Mouse (Mus musculus): ENCODE results near the gene Krtap16-1. TPM values are rescaled to one million over a fixed set of nuclear protein-coding genes. Genes with fewer than 3 reads are reported as not detected.

The Krtap16-1 gene
- not detected for polyA plus RNA-seq (2014; fragmentation: Illumina TruSeq; extraction: RNeasy Lipid Tissue Mini Kit (QIAGEN cat#74804); ENCODE audit: insufficient read depth, low read depth, low replicate concordance)

DNA sequence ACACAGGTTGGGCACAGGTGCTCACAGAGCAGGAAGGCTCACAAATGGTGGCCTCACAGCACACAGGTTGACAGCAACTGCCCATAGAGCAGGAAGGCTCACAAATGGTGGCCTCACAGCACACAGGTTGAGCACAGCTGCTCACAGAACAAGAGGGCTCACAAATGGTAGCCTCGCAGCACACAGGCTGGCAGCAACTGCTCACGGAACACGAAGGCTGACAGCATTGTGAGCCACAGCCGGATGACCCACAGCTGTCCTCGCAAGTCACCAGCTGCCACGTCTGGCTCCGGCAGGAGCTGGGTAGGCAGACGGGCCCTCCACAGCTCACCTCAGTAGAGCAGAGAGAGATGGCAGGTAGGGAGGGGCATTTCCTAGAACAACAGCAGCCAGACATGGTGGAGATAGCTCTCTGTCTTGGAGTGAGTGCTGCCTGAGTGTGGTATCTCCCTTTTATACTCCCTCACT lies at the start of gene Krtap16-1:
Krtap16-1 (minus strand) TSS at position 418 of the 468 bp plus-strand sequence.

DNA sequence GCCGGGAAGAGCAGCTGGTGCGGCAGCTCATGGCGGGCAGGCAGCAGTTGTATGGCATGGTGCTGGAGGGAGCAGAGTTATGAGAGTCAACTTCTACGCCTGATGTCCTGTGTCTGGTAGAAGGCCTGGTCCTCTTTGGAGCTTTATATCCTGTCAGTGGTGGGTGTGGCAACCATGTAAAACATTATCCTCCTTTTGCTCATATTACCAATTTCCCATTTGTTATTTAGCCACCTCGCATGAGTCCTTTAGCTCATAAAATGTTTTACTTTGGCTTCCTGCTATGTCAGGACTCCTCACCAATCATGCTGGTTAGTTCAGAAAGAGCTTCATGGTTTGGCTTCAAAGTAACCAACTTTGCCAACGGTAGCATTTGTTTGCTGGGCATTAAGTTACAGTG lies 43.4 kb upstream of the Krtap16-1 start, which contains the start of gene Krt33b:
Krt33b (minus strand) TSS at position 101 of the 400 bp plus-strand sequence.

DNA sequence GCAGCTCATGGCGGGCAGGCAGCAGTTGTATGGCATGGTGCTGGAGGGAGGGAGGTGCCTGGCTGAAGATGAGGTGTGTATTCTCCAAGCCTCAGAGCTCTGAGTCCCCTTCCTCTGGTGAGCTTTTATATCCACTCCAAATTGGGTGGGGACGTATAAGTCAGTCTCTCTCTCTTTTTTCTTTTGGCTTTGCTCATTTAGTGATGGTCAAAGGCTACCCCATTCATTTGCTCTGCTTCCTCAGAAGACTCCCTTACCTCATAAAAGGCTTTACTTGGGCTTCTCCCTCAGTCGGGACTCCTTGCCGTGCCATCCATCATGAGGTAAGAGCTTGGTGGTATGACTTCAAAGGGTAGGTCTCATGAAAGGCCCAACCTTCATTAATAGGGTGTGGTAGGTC lies 29.7 kb upstream of the Krtap16-1 start, which contains the start of gene Krt33a:
Krt33a (minus strand) TSS at position 101 of the 400 bp plus-strand sequence.

DNA sequence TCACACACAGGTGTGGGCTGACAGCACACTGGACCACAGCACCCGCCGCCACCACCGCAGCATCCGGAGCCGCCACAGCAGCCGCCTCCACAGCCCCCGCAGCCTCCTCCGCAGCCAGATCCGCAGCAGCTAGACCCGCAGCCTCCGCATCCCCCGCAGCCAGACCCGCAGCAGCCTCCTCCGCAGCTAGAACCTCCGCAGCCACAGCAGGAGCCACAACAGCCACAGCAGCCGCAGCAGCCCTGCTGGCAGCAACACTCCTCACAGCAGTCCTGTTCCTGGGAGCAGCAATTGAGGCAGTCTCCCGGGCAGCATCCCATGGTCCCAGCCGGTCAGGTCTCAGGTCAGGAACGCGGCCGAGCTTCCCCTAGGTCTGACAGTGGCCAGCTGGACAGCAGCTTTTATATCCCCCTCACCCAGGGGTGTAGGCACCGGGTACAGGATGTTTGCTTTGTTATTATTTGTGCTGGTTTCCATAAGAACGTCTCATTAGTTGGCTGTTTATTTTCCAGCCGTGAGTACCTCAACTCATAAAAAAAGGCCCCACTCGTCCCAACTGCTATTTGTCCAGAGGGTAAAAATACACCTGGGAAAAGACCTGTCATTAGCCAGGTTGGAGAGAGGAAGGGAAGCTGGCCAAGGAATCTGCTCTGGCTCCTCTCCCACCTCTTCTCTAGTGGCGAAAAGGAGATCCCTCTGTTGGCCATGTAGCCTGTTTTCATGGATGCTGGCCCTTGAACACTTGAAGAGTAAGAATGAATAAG lies 7.4 kb upstream of the Krtap16-1 start, which contains the start of gene Krtap17-1:
Krtap17-1 (minus strand) TSS at position 375 of the 764 bp plus-strand sequence.

DNA sequence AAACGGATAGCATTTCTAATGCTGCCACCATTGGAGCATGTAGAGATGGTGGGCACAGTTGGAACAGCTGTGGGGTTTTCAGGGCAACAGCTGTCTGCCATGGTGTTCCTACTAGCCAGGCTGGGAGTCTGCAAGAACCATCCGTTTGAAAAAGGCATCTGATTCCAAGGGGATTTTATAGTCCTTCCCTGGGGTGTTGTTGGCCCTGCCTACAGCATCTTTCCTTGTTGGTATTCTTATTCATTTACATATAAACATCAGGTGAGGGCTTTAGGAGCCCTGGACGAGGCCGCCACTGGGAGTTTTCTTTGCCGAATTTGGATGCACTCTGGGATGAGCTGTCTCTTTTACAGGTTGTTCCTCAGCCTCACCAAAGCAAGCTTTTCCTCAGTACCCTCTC lies 7.4 kb downstream of the Krtap16-1 start, which contains the start of gene Krtap29-1:
Krtap29-1 (minus strand) TSS at position 101 of the 400 bp plus-strand sequence.

DNA sequence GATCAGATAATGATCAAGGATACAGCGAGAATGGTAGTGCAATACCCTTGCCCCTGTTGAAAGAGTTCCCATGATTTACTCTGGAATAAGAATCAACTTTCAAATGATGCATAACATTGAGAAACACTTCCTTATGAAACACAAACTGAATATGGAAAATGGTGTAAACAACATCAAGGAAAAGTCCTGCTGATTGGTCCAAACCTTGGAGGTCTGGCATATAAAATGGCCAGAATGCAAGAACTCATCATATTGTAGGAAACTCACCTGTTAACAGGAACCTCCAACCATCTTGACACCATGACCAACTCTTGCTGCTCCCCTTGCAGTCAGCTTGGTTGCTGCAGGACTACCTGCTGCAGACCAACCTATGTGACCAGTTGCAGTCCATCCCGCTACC lies 38.2 kb downstream of the Krtap16-1 start, which contains the start of gene Krtap9-5:
Krtap9-5 (plus strand) TSS at position 301 of the 400 bp plus-strand sequence.

DNA sequence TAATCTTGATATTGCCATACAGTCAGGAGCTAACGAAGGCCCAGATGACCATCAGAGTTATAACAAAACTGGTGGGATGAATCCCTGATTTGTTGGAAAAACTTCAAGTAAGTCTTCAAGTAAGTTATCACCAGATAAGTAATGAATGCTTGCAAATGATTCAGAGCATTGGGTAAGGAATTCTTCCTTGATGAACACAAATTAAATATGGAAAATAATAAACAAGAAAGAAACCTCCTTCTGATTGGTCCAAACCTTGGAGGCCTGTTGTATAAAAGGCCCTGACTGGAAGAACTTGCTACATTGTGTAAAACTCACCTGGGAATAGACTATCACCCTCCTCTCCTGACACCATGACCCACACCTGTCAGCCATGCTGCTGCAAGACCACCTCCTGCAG lies 50.4 kb downstream of the Krtap16-1 start, which contains the start of gene Krtap31-2:
Krtap31-2 (plus strand) TSS at position 301 of the 400 bp plus-strand sequence.

Other genes with a start within 250 kb of the Krtap16-1 start
- gene Gm11595, start 213.7 kb downstream of the Krtap16-1 start, polyA plus RNA-seq (2014; fragmentation: Illumina TruSeq; extraction: RNeasy Lipid Tissue Mini Kit (QIAGEN cat#74804); ENCODE audit: insufficient read depth, low read depth, low replicate concordance), result not detected
- gene Krtap4-8, start 205.9 kb downstream of the Krtap16-1 start, polyA plus RNA-seq (2014; fragmentation: Illumina TruSeq; extraction: RNeasy Lipid Tissue Mini Kit (QIAGEN cat#74804); ENCODE audit: insufficient read depth, low read depth, low replicate concordance), result not detected
- not detected for gene Krtap4-9, start 201.4 kb downstream of the Krtap16-1 start, polyA plus RNA-seq (2014; fragmentation: Illumina TruSeq; extraction: RNeasy Lipid Tissue Mini Kit (QIAGEN cat#74804); ENCODE audit: insufficient read depth, low read depth, low replicate concordance)
- gene Gm11596, start 193.1 kb downstream of the Krtap16-1 start, polyA plus RNA-seq (2014; fragmentation: Illumina TruSeq; extraction: RNeasy Lipid Tissue Mini Kit (QIAGEN cat#74804); ENCODE audit: insufficient read depth, low read depth, low replicate concordance), result not detected
- not detected for gene Gm11569, start 187.7 kb downstream of the Krtap16-1 start, polyA plus RNA-seq (2014; fragmentation: Illumina TruSeq; extraction: RNeasy Lipid Tissue Mini Kit (QIAGEN cat#74804); ENCODE audit: insufficient read depth, low read depth, low replicate concordance)
- not detected for gene Gm11554, start 182.2 kb downstream of the Krtap16-1 start, polyA plus RNA-seq (2014; fragmentation: Illumina TruSeq; extraction: RNeasy Lipid Tissue Mini Kit (QIAGEN cat#74804); ENCODE audit: insufficient read depth, low read depth, low replicate concordance)
- gene Krtap4-13, start 176.7 kb downstream of the Krtap16-1 start, polyA plus RNA-seq (2014; fragmentation: Illumina TruSeq; extraction: RNeasy Lipid Tissue Mini Kit (QIAGEN cat#74804); ENCODE audit: insufficient read depth, low read depth, low replicate concordance), result not detected
- gene Gm11564, start 170.9 kb downstream of the Krtap16-1 start, polyA plus RNA-seq (2014; fragmentation: Illumina TruSeq; extraction: RNeasy Lipid Tissue Mini Kit (QIAGEN cat#74804); ENCODE audit: insufficient read depth, low read depth, low replicate concordance), result not detected
- not detected for gene 2300003K06Rik, start 148.5 kb downstream of the Krtap16-1 start, polyA plus RNA-seq (2014; fragmentation: Illumina TruSeq; extraction: RNeasy Lipid Tissue Mini Kit (QIAGEN cat#74804); ENCODE audit: insufficient read depth, low read depth, low replicate concordance)
- gene Krtap4-16, start 135.0 kb downstream of the Krtap16-1 start, polyA plus RNA-seq (2014; fragmentation: Illumina TruSeq; extraction: RNeasy Lipid Tissue Mini Kit (QIAGEN cat#74804); ENCODE audit: insufficient read depth, low read depth, low replicate concordance), result not detected
- gene Gm11568, start 128.7 kb downstream of the Krtap16-1 start, polyA plus RNA-seq (2014; fragmentation: Illumina TruSeq; extraction: RNeasy Lipid Tissue Mini Kit (QIAGEN cat#74804); ENCODE audit: insufficient read depth, low read depth, low replicate concordance), result not detected
- gene Gm11559, start 122.1 kb downstream of the Krtap16-1 start, polyA plus RNA-seq (2014; fragmentation: Illumina TruSeq; extraction: RNeasy Lipid Tissue Mini Kit (QIAGEN cat#74804); ENCODE audit: insufficient read depth, low read depth, low replicate concordance), result not detected
- not detected for gene Krtap9-1, start 113.2 kb downstream of the Krtap16-1 start, polyA plus RNA-seq (2014; fragmentation: Illumina TruSeq; extraction: RNeasy Lipid Tissue Mini Kit (QIAGEN cat#74804); ENCODE audit: insufficient read depth, low read depth, low replicate concordance)
- gene Gm11567, start 107.4 kb downstream of the Krtap16-1 start, polyA plus RNA-seq (2014; fragmentation: Illumina TruSeq; extraction: RNeasy Lipid Tissue Mini Kit (QIAGEN cat#74804); ENCODE audit: insufficient read depth, low read depth, low replicate concordance), result not detected
- not detected for gene Krtap31-1, start 78.7 kb downstream of the Krtap16-1 start, polyA plus RNA-seq (2014; fragmentation: Illumina TruSeq; extraction: RNeasy Lipid Tissue Mini Kit (QIAGEN cat#74804); ENCODE audit: insufficient read depth, low read depth, low replicate concordance)
- not detected for gene Gm11565, start 71.8 kb downstream of the Krtap16-1 start, polyA plus RNA-seq (2014; fragmentation: Illumina TruSeq; extraction: RNeasy Lipid Tissue Mini Kit (QIAGEN cat#74804); ENCODE audit: insufficient read depth, low read depth, low replicate concordance)
- gene Krtap31-2, start 50.3 kb downstream of the Krtap16-1 start, polyA plus RNA-seq (2014; fragmentation: Illumina TruSeq; extraction: RNeasy Lipid Tissue Mini Kit (QIAGEN cat#74804); ENCODE audit: insufficient read depth, low read depth, low replicate concordance), result not detected
- not detected for gene Krtap9-5, start 38.1 kb downstream of the Krtap16-1 start, polyA plus RNA-seq (2014; fragmentation: Illumina TruSeq; extraction: RNeasy Lipid Tissue Mini Kit (QIAGEN cat#74804); ENCODE audit: insufficient read depth, low read depth, low replicate concordance)
- not detected for gene Krtap29-1, start 7.5 kb downstream of the Krtap16-1 start, polyA plus RNA-seq (2014; fragmentation: Illumina TruSeq; extraction: RNeasy Lipid Tissue Mini Kit (QIAGEN cat#74804); ENCODE audit: insufficient read depth, low read depth, low replicate concordance)
- 4.2 TPM for gene Krtap17-1, start 7.4 kb upstream of the Krtap16-1 start, polyA plus RNA-seq (2014; fragmentation: Illumina TruSeq; extraction: RNeasy Lipid Tissue Mini Kit (QIAGEN cat#74804); ENCODE audit: insufficient read depth, low read depth, low replicate concordance)
- gene Krt33a, start 29.6 kb upstream of the Krtap16-1 start, polyA plus RNA-seq (2014; fragmentation: Illumina TruSeq; extraction: RNeasy Lipid Tissue Mini Kit (QIAGEN cat#74804); ENCODE audit: insufficient read depth, low read depth, low replicate concordance), result not detected
- not detected for gene Krt33b, start 43.3 kb upstream of the Krtap16-1 start, polyA plus RNA-seq (2014; fragmentation: Illumina TruSeq; extraction: RNeasy Lipid Tissue Mini Kit (QIAGEN cat#74804); ENCODE audit: insufficient read depth, low read depth, low replicate concordance)
- 0.14 TPM for gene Krt34, start 55.0 kb upstream of the Krtap16-1 start, polyA plus RNA-seq (2014; fragmentation: Illumina TruSeq; extraction: RNeasy Lipid Tissue Mini Kit (QIAGEN cat#74804); ENCODE audit: insufficient read depth, low read depth, low replicate concordance)
- not detected for gene Krt31, start 64.0 kb upstream of the Krtap16-1 start, polyA plus RNA-seq (2014; fragmentation: Illumina TruSeq; extraction: RNeasy Lipid Tissue Mini Kit (QIAGEN cat#74804); ENCODE audit: insufficient read depth, low read depth, low replicate concordance)
- not detected for gene Krt32, start 101.6 kb upstream of the Krtap16-1 start, polyA plus RNA-seq (2014; fragmentation: Illumina TruSeq; extraction: RNeasy Lipid Tissue Mini Kit (QIAGEN cat#74804); ENCODE audit: insufficient read depth, low read depth, low replicate concordance)
- not detected for gene Krt35, start 109.6 kb upstream of the Krtap16-1 start, polyA plus RNA-seq (2014; fragmentation: Illumina TruSeq; extraction: RNeasy Lipid Tissue Mini Kit (QIAGEN cat#74804); ENCODE audit: insufficient read depth, low read depth, low replicate concordance)
- not detected for gene Krt36, start 119.0 kb upstream of the Krtap16-1 start, polyA plus RNA-seq (2014; fragmentation: Illumina TruSeq; extraction: RNeasy Lipid Tissue Mini Kit (QIAGEN cat#74804); ENCODE audit: insufficient read depth, low read depth, low replicate concordance)
- gene Krt13, start 135.0 kb upstream of the Krtap16-1 start, polyA plus RNA-seq (2014; fragmentation: Illumina TruSeq; extraction: RNeasy Lipid Tissue Mini Kit (QIAGEN cat#74804); ENCODE audit: insufficient read depth, low read depth, low replicate concordance), result 0.44 TPM
- 1.0 TPM for gene Krt15, start 149.3 kb upstream of the Krtap16-1 start, polyA plus RNA-seq (2014; fragmentation: Illumina TruSeq; extraction: RNeasy Lipid Tissue Mini Kit (QIAGEN cat#74804); ENCODE audit: insufficient read depth, low read depth, low replicate concordance)
- gene Krt19, start 162.1 kb upstream of the Krtap16-1 start, polyA plus RNA-seq (2014; fragmentation: Illumina TruSeq; extraction: RNeasy Lipid Tissue Mini Kit (QIAGEN cat#74804); ENCODE audit: insufficient read depth, low read depth, low replicate concordance), result 168 TPM
- gene Krt9, start 206.6 kb upstream of the Krtap16-1 start, polyA plus RNA-seq (2014; fragmentation: Illumina TruSeq; extraction: RNeasy Lipid Tissue Mini Kit (QIAGEN cat#74804); ENCODE audit: insufficient read depth, low read depth, low replicate concordance), result not detected
- 0.52 TPM for gene Krt14, start 221.0 kb upstream of the Krtap16-1 start, polyA plus RNA-seq (2014; fragmentation: Illumina TruSeq; extraction: RNeasy Lipid Tissue Mini Kit (QIAGEN cat#74804); ENCODE audit: insufficient read depth, low read depth, low replicate concordance)